Mouse (Mus musculus) liver, embryonic 14.5 days (tissue): Measurements from ENCODE around the gene Rabepk.
"Not testable (repeated sequence)": the region's sequence is repeated elsewhere in the genome, so short reads cannot be mapped to it uniquely, and the experiment has no call there.

Experiments
- CTCF ChIP-seq: IDR thresholded peaks from 2 replicates; pipeline ENCODE4 v1.5.1; 2016; ENCODE audit warnings: antibody characterized with exemption, low read depth, control low read depth
- EP300 ChIP-seq: IDR thresholded peaks from 2 replicates; pipeline ENCODE4 v1.6.1; 2016; ENCODE audit warnings: antibody characterized with exemption, low read depth

GRCm38 (mm10) chr2:34792543-34792942 is 7.2 kb downstream of the Rabepk start:
- peak; percentile 25; the same call in 1 of the 2 replicates for TF ChIP-seq CTCF
- TF ChIP-seq EP300: not testable (repeated sequence)
